Mouse (Mus musculus) urinary bladder, postnatal 10 days (tissue): ENCODE measurements around the gene Kdm8.
A peak's percentile ranks its signal among the peaks of the same experiment; 100 is the strongest.
"Not testable (repeated sequence)": the region's sequence is repeated elsewhere in the genome, so short reads cannot be mapped to it uniquely, and the experiment has no call there.

Experiments used
- DNase-seq: peaks from one replicate; pipeline ENCODE4 v3.0.0; 2022; ENCODE audit warnings: low spot score

Kdm8 gene

DNA sequence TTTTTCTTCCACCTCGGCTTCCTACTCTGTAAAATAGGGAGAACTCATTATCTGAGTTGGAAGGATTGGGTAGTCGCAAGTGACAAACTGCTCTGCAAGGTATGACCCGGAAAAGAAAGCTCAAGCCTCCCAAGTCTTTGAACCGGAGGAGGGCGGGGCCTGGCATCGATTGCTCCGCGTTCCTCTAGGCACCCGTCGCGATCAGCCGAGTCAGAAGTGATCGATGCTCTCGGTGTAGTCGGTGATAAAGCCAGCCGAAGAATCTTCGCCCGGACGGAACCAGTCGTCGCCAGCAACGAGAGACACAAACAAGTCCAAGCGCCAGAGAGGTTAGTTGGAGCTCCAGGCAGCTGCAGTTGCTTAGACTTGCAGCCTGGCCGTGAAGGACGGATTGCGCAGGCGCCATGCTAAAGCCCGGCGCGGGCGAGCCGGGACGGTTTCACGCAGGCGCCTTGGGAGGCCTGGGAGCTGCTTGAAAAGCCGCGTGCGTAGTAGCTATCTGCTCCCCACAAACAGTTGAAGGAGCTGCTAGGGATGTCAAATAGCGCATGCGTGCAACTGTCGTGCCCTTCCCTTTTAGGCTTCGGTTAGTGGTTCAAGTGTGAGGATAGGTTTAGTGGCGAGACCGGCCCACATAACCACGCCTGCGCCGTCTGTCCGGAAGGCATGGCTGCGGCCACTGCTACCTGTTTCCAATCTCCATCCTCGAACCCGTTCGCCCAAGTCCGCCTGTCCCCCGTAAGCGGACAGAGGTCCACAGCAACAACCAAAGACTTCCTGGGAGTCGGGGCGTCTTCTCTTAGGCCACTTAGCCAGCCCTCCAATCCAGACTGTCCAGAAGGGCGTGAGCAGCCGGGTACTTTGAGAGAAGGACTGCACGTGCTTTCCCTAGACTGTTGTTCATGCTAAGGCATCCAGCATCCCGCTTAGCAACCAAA is at the start of gene Kdm8:
Gene Kdm8, plus strand, starts transcription at position 213 of the 938 bp plus-strand sequence.
- peak; percentile 68 for DNase-seq

- no peak for DNase-seq
Measured at GRCm38 (mm10) chr7:125398116-125398515, 46.4 kb upstream of the Kdm8 start.

GRCm38 (mm10) chr7:125398687-125399086 is 45.8 kb upstream of the Kdm8 start:
- no peak for DNase-seq

- DNase-seq, result no peak
Measured at GRCm38 (mm10) chr7:125407136-125407535, 37.3 kb upstream of the Kdm8 start.

DNA sequence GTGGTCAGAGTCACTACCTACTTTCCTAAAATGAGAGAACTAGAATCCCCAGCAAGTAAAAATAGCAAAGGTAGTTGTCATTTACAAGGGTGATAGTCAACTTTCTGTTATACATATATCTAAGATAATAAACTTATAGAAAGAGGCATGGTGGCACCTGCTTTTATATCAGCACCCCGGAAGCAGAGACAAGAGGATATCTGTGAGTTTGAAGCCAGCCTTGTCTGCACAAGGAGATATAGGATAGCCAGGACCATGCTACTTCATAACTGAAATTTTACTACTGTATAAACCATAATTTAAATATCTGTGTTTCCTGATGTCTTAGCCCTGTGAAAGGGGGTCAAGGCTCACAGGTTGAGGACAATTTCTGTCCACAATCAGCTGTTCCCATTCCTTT is 29.4 kb upstream of the Kdm8 start:
- DNase-seq, result no peak

- DNase-seq, result no peak
Measured at GRCm38 (mm10) chr7:125415776-125416175, 28.7 kb upstream of the Kdm8 start.

DNA sequence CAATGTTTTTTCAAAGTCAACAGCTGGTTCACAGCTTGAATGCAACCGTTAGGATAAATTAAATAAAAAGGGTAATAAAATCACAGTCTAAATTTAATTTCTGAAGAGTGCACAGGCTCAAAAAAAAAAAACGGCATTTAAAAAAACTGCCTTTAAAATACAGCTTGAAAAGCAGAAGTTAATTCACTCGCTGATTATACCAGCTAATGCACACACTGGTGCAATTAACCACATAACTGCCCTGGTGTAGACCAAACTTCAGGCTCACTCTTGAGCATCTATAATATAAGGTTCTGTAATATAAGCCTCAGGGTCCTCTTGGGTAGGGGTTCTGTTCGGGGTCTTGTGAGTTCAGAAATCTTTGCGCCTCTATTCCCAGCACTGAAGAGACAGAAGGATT is 27.7 kb upstream of the Kdm8 start:
- DNase-seq, result no peak

DNA sequence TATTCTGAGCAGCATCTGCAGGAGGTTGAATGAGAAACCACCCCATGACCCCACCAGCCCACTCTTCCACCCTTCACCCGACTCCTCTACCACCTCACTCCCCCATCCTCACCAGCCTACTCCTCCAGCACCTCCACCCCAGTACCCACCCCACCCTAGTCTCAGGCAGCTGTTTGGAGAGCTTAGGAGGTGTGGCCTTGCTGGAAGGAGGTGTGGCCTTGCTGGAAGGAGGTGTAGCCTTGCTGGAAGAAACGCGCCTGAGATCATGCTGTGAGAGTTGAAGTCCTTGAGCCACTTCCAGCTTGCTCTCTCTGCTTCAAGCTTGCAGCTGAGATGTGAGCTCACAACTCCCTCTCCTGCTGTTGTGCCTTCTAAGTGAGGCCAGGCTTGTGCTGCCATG is 26.1 kb upstream of the Kdm8 start:
- DNase-seq, result no peak

DNA sequence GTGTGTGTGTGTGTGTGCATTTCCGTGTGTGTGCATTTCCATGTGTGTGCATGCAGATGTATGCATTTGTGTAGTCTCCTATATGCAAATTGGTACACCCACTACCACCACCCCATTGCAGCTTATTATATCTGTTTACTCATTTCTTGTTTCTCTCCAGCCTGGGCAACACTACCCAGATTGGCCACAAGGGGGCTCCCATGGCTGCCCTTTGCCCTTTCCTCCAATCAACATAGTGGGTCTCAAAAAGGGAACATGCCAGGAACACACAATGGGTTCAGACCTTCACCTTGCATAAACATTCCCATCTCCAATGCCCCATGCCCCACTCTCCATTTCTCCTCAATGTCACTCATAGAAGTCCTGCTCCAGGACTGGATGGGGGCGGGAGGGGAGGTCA is 24.3 kb upstream of the Kdm8 start:
- DNase-seq, result no peak

- DNase-seq, result no peak
Measured at GRCm38 (mm10) chr7:125421911-125422310, 22.6 kb upstream of the Kdm8 start.

- no peak for DNase-seq
Measured at GRCm38 (mm10) chr7:125423056-125423455, 21.4 kb upstream of the Kdm8 start.

GRCm38 (mm10) chr7:125427492-125428090 is 16.9 kb upstream of the Kdm8 start:
- DNase-seq, result no peak

DNA sequence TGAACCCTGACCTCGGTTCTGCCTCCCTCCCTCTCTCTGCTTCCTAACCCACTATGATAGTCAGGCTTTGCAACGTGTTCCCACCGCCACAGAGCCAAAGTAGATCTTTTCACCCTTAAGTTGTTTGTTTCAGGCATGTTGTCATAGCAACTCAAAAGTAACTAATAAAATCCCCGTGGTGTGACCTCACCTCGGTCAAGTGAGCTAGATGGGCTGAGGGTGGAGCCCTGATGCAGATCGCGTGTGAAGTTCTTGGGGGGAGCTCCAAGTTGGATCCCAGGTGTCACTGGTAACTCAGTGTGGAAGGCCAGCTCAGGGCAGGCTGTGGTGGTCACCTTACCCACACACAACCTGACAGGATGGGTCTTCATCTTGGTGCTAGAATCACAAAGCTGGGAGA is 16.1 kb upstream of the Kdm8 start:
- no peak for DNase-seq

DNA sequence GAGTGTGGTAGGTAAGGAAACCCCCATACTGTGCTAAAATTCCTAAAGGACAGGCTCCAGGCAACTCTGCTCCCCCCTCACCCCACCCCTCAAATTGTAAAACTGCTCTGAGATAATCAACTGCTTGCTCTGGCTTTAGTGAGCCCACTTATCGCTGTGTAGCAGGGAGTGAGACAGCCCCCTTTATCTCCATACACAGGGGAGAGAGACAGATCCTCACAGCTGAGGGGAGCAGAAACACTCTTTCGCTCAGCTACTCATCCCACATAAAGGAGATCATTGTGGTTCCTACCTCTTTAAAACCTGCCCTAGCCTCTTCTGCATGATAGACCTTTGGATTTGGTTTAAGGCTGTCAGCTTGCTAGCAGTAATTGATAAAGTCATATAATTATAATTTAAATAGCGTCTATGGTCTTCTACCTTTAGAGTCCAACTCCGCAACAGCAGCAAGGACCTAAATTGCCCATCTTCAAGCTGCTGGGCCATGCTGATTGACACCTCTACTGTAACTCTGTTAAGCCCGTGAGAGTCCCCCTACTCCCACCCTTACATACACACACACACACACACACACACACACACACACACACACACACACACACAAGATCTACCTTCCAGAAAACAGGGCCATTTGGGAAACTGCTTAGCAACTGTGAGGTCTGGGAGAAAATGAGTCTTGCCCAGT is 15.5 kb upstream of the Kdm8 start:
- DNase-seq, result not testable (repeated sequence)

- no peak for DNase-seq
Measured at GRCm38 (mm10) chr7:125430170-125430842, 14.2 kb upstream of the Kdm8 start.

- DNase-seq, result no peak
Measured at GRCm38 (mm10) chr7:125433874-125434273, 10.6 kb upstream of the Kdm8 start.

- DNase-seq, result no peak
Measured at GRCm38 (mm10) chr7:125434666-125435290, 9.7 kb upstream of the Kdm8 start.

DNA sequence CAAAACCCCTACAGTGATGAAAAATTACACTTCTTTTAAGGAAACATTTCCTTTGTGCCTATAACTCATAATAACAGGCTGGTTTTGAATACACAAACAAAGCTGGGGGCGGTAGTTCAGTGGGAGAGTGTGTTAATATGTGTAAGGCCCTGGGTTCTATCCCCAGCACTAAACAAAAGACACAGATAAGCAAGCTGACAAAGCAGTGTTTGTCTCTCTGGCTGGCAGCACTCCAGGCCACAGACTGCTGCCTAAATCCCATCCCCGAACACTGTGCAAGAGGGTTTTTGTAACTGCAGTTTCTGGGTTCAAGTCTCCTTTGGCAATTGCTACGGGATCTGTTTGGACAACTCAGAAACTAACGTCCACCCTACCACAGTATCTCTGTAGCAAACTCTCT is 2.2 kb upstream of the Kdm8 start:
- DNase-seq, result no peak

GRCm38 (mm10) chr7:125444076-125444463 is 406 bp upstream of the Kdm8 start:
- no peak for DNase-seq

DNA sequence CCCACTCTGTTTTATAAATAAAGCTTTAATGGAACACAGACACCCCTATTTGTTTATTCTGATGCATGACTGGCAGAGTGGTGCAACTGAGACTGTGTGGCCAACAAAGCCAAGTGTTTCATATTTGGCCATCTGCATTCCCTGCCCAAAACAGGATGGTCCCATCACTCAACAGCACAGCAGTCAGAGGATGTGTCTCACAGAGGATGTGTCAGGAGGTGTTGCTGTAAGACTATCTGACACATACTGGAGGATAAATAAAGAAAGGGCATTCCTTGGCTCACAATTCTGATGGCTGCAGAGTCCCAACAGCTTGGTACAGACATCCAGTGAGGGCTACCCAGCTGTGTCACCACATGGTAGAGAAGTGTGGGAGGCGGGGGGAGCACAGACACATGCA is 6.2 kb downstream of the Kdm8 start:
- DNase-seq, result no peak

- DNase-seq, result no peak
Measured at GRCm38 (mm10) chr7:125451078-125451477, 6.6 kb downstream of the Kdm8 start.

GRCm38 (mm10) chr7:125453671-125454070 is 9.2 kb downstream of the Kdm8 start:
- no peak for DNase-seq
